Mouse (Mus musculus) right cerebral cortex, postnatal 14 days (tissue): ENCODE measurements at regions not wholly inside any gene's neighbourhood (a gene's known extent, or its start where the extent isn't known, plus 50 kb on each side); places are given as distances from the start of the nearest gene placed in this dataset.
A peak's percentile ranks its signal among the peaks of the same experiment; 100 is the strongest.

ENCODE experiments used
- DNase-seq: peaks from one replicate; pipeline ENCODE4 v3.0.0; 2022

- DNase-seq, result no peak
Measured at GRCm38 (mm10) chr6:117279786-117280411, 111.6 kb downstream of the Cxcl12 start.

GRCm38 (mm10) chr6:117280911-117281310, 112.6 kb downstream of the Cxcl12 start:
- DNase-seq, result no peak

GRCm38 (mm10) chr6:117283616-117284015, 115.3 kb downstream of the Cxcl12 start:
- no peak for DNase-seq

- DNase-seq, result no peak
Measured at GRCm38 (mm10) chr6:117284376-117285106, 116.2 kb downstream of the Cxcl12 start.

GRCm38 (mm10) chr6:117287396-117287795, 119.1 kb downstream of the Cxcl12 start:
- no peak for DNase-seq

GRCm38 (mm10) chr6:117293780-117294465, 125.6 kb downstream of the Cxcl12 start:
- no peak for DNase-seq

GRCm38 (mm10) chr6:117297918-117298317, 129.6 kb downstream of the Cxcl12 start:
- DNase-seq, result no peak

GRCm38 (mm10) chr6:117299503-117300288, 131.4 kb downstream of the Cxcl12 start:
- DNase-seq, result no peak

GRCm38 (mm10) chr6:117303361-117303760, 135.0 kb downstream of the Cxcl12 start:
- no peak for DNase-seq

- no peak for DNase-seq
Measured at GRCm38 (mm10) chr6:117305736-117306250, 137.5 kb downstream of the Cxcl12 start.

- DNase-seq, result no peak
Measured at GRCm38 (mm10) chr6:117308636-117309035, 140.3 kb downstream of the Cxcl12 start.

- DNase-seq, result peak; percentile 38
Measured at GRCm38 (mm10) chr6:117312891-117313781, 144.8 kb downstream of the Cxcl12 start.

GRCm38 (mm10) chr6:117313944-117314566, 145.7 kb downstream of the Cxcl12 start:
- DNase-seq, result no peak

- DNase-seq, result no peak
Measured at GRCm38 (mm10) chr6:117323301-117323700, 155.0 kb downstream of the Cxcl12 start.

GRCm38 (mm10) chr6:117323850-117324249, 155.5 kb downstream of the Cxcl12 start:
- DNase-seq, result no peak

- DNase-seq, result no peak
Measured at GRCm38 (mm10) chr6:117326835-117327775, 158.8 kb downstream of the Cxcl12 start.

GRCm38 (mm10) chr6:117329164-117329939, 161.0 kb downstream of the Cxcl12 start:
- DNase-seq, result no peak

- DNase-seq, result no peak
Measured at GRCm38 (mm10) chr6:117330198-117330597, 161.9 kb downstream of the Cxcl12 start.

GRCm38 (mm10) chr6:117330726-117331360, 162.5 kb downstream of the Cxcl12 start:
- DNase-seq, result no peak
